ENCODE assay signal across 18 mouse cellular contexts in the genomic region with DNA sequence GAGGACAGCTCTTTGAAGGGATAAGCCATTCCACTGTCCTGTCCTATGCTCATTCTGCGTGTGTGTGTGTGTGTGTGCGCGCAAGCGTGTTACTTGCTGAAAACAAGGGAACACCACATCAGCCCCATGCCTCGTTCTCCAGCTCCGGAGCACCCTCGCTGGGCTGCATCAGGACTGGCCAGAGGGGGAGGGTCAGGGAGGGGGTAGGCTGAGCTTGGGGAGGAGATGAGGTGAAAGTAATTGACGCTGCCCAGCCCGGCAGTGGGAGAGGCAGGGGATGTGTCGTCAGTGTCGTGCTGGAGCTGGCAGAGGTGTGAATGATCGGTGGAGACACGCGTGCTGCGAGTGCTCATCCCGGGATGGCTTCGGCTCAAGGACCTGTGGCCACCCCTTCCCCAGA. TPM values are rescaled to one million over a fixed set of nuclear protein-coding genes. Genes with fewer than 3 reads are reported as not detected.
DNase-seq lines count a peak whose midpoint lies in the region; ATAC-seq and TF ChIP-seq lines count a peak whose summit lies in the region.
"Had no signal": no experiment of that assay in that cellular context is flagged by ENCODE, and none has a peak within 500 bp of the region (broad histone marks: within the 10 kb centered on the region; RNA-seq: fewer than 3 reads in every experiment).

No protein-coding gene starts in this region.

- H3K4me3 ChIP-seq in forebrain, embryonic 11.5 days (ENCODE audit: low read depth, low read length) = no peak overlapping the region
- no peak overlapping the region for H3K4me3 ChIP-seq in hindbrain, embryonic 14.5 days (replicated peaks; ENCODE audit: low read length)
- H3K4me3 ChIP-seq in midbrain, embryonic 15.5 days = no peak overlapping the region
- H3K4me3 ChIP-seq in lung, postnatal 0 days (ENCODE audit: low read depth, low read length) = no peak overlapping the region
- H3K4me3 ChIP-seq: stomach, embryonic 15.5 days had no signal

- H3K9me3 ChIP-seq in forebrain, embryonic 11.5 days (ENCODE audit: control insufficient read depth, low read length) = no peaks in the 10 kb centered on the region
- H3K9me3 ChIP-seq in hindbrain, embryonic 14.5 days (ENCODE audit: control insufficient read depth, low read length) = no peaks in the 10 kb centered on the region
- H3K9me3 ChIP-seq in midbrain, embryonic 15.5 days = no peaks in the 10 kb centered on the region
- no peaks in the 10 kb centered on the region for H3K9me3 ChIP-seq in lung, postnatal 0 days (ENCODE audit: low read length)
- H3K9me3 ChIP-seq: stomach, embryonic 15.5 days had no signal

- no peaks in the 10 kb centered on the region for H3K27me3 ChIP-seq in forebrain, embryonic 11.5 days (ENCODE audit: control insufficient read depth, insufficient read depth, low read length)
- H3K27me3 ChIP-seq in hindbrain, embryonic 14.5 days (ENCODE audit: control insufficient read depth, insufficient read depth, low read length) = no peaks in the 10 kb centered on the region
- H3K27me3 ChIP-seq in midbrain, embryonic 15.5 days (replicated peaks) = no peaks in the 10 kb centered on the region; the same call in 1 of the 2 replicates
- no peaks in the 10 kb centered on the region for H3K27me3 ChIP-seq in lung, postnatal 0 days (replicated peaks; ENCODE audit: insufficient read depth, low read length)
- H3K27me3 ChIP-seq: stomach, embryonic 15.5 days had no signal

- 59% methylated on average over 17 of the region's 17 CpGs for WGBS in forebrain, embryonic 11.5 days
- 49% methylated on average over 17 of the region's 17 CpGs for WGBS in hindbrain, embryonic 14.5 days
- 53% methylated on average over 17 of the region's 17 CpGs for WGBS in midbrain, embryonic 15.5 days
- 59% methylated on average over 17 of the region's 17 CpGs for WGBS in lung, postnatal 0 days

- H3K9ac ChIP-seq in forebrain, embryonic 11.5 days (ENCODE audit: low read length) = peak overlapping the region; percentile 32
- no peak overlapping the region for H3K9ac ChIP-seq in hindbrain, embryonic 14.5 days
- no peak overlapping the region for H3K9ac ChIP-seq in midbrain, embryonic 15.5 days
- H3K9ac ChIP-seq in lung, postnatal 0 days (replicated peaks; ENCODE audit: low read depth) = no peak overlapping the region
- H3K9ac ChIP-seq: stomach, embryonic 15.5 days had no signal

- no peak for TF ChIP-seq EP300 in lung, postnatal 0 days (IDR thresholded peaks at IDR 0.05)

- DNase-seq in Muller cell, postnatal 12 days (ENCODE audit: inconsistent ontology term) = peak; percentile 26
- DNase-seq in forebrain, embryonic 11.5 days (ENCODE audit: low spot score) = no peak
- no peak for DNase-seq in hindbrain, embryonic 14.5 days (ENCODE audit: low spot score)
- DNase-seq in adrenal gland, postnatal 14 days = no peak
- no peak for DNase-seq in heart, postnatal 36 days
- DNase-seq in cerebellum, adult 8-10 months = no peak
- no peak for DNase-seq in lung, postnatal 0 days (ENCODE audit: low spot score)
- DNase-seq: cerebellum, adult 11 months; embryo, embryonic 11 days; heart, postnatal 10 days; kidney, postnatal 4 days; liver; thymus, postnatal 36 days had no signal

- peaks cover 8% of the 10 kb centered on the region; the same call in 1 of the 2 replicates for H3K4me1 ChIP-seq in forebrain, embryonic 11.5 days (replicated peaks; ENCODE audit: control insufficient read depth, insufficient read depth, low read length)
- peaks cover 13% of the 10 kb centered on the region; the same call in 1 of the 2 replicates for H3K4me1 ChIP-seq in hindbrain, embryonic 14.5 days (replicated peaks; ENCODE audit: control insufficient read depth, insufficient read depth, low read length)
- peaks cover 11% of the 10 kb centered on the region; the same call in 1 of the 2 replicates for H3K4me1 ChIP-seq in midbrain, embryonic 15.5 days
- 0 out of 2 replicates have a peak, but pooled peaks cover 3% of the 10 kb centered on the region for H3K4me1 ChIP-seq in lung, postnatal 0 days (ENCODE audit: insufficient read depth, low read depth, low read length)
- H3K4me1 ChIP-seq: stomach, embryonic 15.5 days had no signal

- H3K4me2 ChIP-seq in forebrain, embryonic 11.5 days (ENCODE audit: low read depth, low read length, severe bottlenecking) = no peak overlapping the region
- no peak overlapping the region for H3K4me2 ChIP-seq in hindbrain, embryonic 14.5 days (replicated peaks)
- H3K4me2 ChIP-seq in midbrain, embryonic 15.5 days = no peak overlapping the region
- H3K4me2 ChIP-seq in lung, postnatal 0 days (replicated peaks; ENCODE audit: low read depth, low read length) = no peak overlapping the region
- H3K4me2 ChIP-seq: stomach, embryonic 15.5 days had no signal

- H3K27ac ChIP-seq in forebrain, embryonic 11.5 days (ENCODE audit: low read depth, low read length) = no peak overlapping the region
- H3K27ac ChIP-seq in hindbrain, embryonic 14.5 days = peak overlapping the region; percentile 40; the same call in 1 of the 2 replicates
- no peak overlapping the region for H3K27ac ChIP-seq in midbrain, embryonic 15.5 days
- H3K27ac ChIP-seq in lung, postnatal 0 days (ENCODE audit: low read length) = no peak overlapping the region
- H3K27ac ChIP-seq: stomach, embryonic 15.5 days had no signal

- no peak for TF ChIP-seq CTCF in lung, postnatal 0 days (IDR thresholded peaks at IDR 0.05)

- no peak; the same call in 1 of the 2 replicates for ATAC-seq in forebrain, embryonic 11.5 days (replicated peaks; ENCODE audit: low FRiP score)
- ATAC-seq in hindbrain, embryonic 14.5 days (ENCODE audit: low FRiP score) = peak; percentile 25; the same call in 1 of the 2 replicates
- ATAC-seq in midbrain, embryonic 15.5 days (replicated peaks) = peak; percentile 12; the same call in 1 of the 2 replicates
- ATAC-seq in lung, postnatal 0 days = no peak
- ATAC-seq: CD4-positive, CD25-positive, alpha-beta regulatory T cell, adult 4 months; intestine, embryonic 16.5 days had no signal

- intact Hi-C loops in heart, postnatal 36 days (cut with DNase I) = no loop called here

- no peaks in the 10 kb centered on the region for H3K36me3 ChIP-seq in forebrain, embryonic 11.5 days (ENCODE audit: control insufficient read depth, insufficient read depth, low read length)
- no peaks in the 10 kb centered on the region for H3K36me3 ChIP-seq in hindbrain, embryonic 14.5 days (replicated peaks; ENCODE audit: control insufficient read depth, insufficient read depth)
- H3K36me3 ChIP-seq in midbrain, embryonic 15.5 days (replicated peaks) = no peaks in the 10 kb centered on the region
- H3K36me3 ChIP-seq in lung, postnatal 0 days (ENCODE audit: insufficient read depth, low read length) = no peaks in the 10 kb centered on the region
- H3K36me3 ChIP-seq: stomach, embryonic 15.5 days had no signal

RNA-seq across cellular contexts. Expression of a gene that starts 14.8 kb away (rescaled TPM):
- polyA plus RNA-seq in forebrain, embryonic 11.5 days (2014; fragmentation: Nextera tagmentation; extraction: Ambion mirVana) = 8.1 and 9.0 TPM in 2 replicates
- polyA plus RNA-seq in hindbrain, embryonic 14.5 days (2014; fragmentation: Nextera tagmentation; extraction: Ambion mirVana) = 33.7 and 37.1 TPM in 2 replicates
- 32.3 and 33.0 TPM in 2 replicates for polyA plus RNA-seq in midbrain, embryonic 15.5 days (2015; fragmentation: Nextera tagmentation; extraction: Ambion mirVana)
- total RNA-seq in adrenal gland, postnatal 14 days (2021) = 9.4 and 10.3 TPM in 2 replicates
- 1 to 10 TPM; 4.3 to 4.7 TPM for total RNA-seq in heart, postnatal 36 days (2021)
- 17.3 and 19.1 TPM in 2 replicates for polyA plus RNA-seq in lung, postnatal 0 days (2015; fragmentation: Nextera tagmentation; extraction: Ambion mirVana)

RNA-seq across cellular contexts. Expression of a gene that starts 23.3 kb away (rescaled TPM):
- polyA plus RNA-seq in forebrain, embryonic 11.5 days (2014; fragmentation: Nextera tagmentation; extraction: Ambion mirVana) = 1.7 and 2.1 TPM in 2 replicates
- 2.5 and 3.9 TPM in 2 replicates for polyA plus RNA-seq in hindbrain, embryonic 14.5 days (2014; fragmentation: Nextera tagmentation; extraction: Ambion mirVana)
- 2.7 and 3.2 TPM in 2 replicates for polyA plus RNA-seq in midbrain, embryonic 15.5 days (2015; fragmentation: Nextera tagmentation; extraction: Ambion mirVana)
- 0.71 and 0.78 TPM in 2 replicates for total RNA-seq in adrenal gland, postnatal 14 days (2021)
- under 1 TPM; 0.08 to 0.33 TPM for total RNA-seq in heart, postnatal 36 days (2021)
- 4.5 TPM in 2 replicates for polyA plus RNA-seq in lung, postnatal 0 days (2015; fragmentation: Nextera tagmentation; extraction: Ambion mirVana)
- total RNA-seq: megakaryocyte-erythroid progenitor cell, adult 5-6 weeks had no signal
- polyA plus RNA-seq: CD4-positive, CD25-positive, alpha-beta regulatory T cell, adult 4 months had no signal

RNA-seq across cellular contexts. Expression of a gene that starts 34.2 kb away (rescaled TPM):
- polyA plus RNA-seq in forebrain, embryonic 11.5 days (2014; fragmentation: Nextera tagmentation; extraction: Ambion mirVana) = 31.3 and 34.5 TPM in 2 replicates
- 78.0 and 81.4 TPM in 2 replicates for polyA plus RNA-seq in hindbrain, embryonic 14.5 days (2014; fragmentation: Nextera tagmentation; extraction: Ambion mirVana)
- 65.4 and 67.7 TPM in 2 replicates for polyA plus RNA-seq in midbrain, embryonic 15.5 days (2015; fragmentation: Nextera tagmentation; extraction: Ambion mirVana)
- 12.6 and 15.1 TPM in 2 replicates for total RNA-seq in adrenal gland, postnatal 14 days (2021)
- 1 to 10 TPM; 4.7 to 5.2 TPM for total RNA-seq in heart, postnatal 36 days (2021)
- polyA plus RNA-seq in lung, postnatal 0 days (2015; fragmentation: Nextera tagmentation; extraction: Ambion mirVana) = 7.2 and 7.7 TPM in 2 replicates
- total RNA-seq: megakaryocyte-erythroid progenitor cell, adult 5-6 weeks had no signal
- polyA plus RNA-seq: CD4-positive, CD25-positive, alpha-beta regulatory T cell, adult 4 months had no signal

RNA-seq across cellular contexts. Expression of a gene that starts 38.1 kb away (rescaled TPM):
- polyA plus RNA-seq in forebrain, embryonic 11.5 days (2014; fragmentation: Nextera tagmentation; extraction: Ambion mirVana) = 187 and 195 TPM in 2 replicates
- polyA plus RNA-seq in hindbrain, embryonic 14.5 days (2014; fragmentation: Nextera tagmentation; extraction: Ambion mirVana) = 589 and 599 TPM in 2 replicates
- polyA plus RNA-seq in midbrain, embryonic 15.5 days (2015; fragmentation: Nextera tagmentation; extraction: Ambion mirVana) = 617 and 618 TPM in 2 replicates
- 167 and 172 TPM in 2 replicates for total RNA-seq in adrenal gland, postnatal 14 days (2021)
- total RNA-seq in heart, postnatal 36 days (2021) = 100 to 1,000 TPM; 116 to 120 TPM
- polyA plus RNA-seq in lung, postnatal 0 days (2015; fragmentation: Nextera tagmentation; extraction: Ambion mirVana) = 346 TPM in 2 replicates

RNA-seq across cellular contexts. Expression of a gene that starts 42.8 kb away (rescaled TPM):
- polyA plus RNA-seq in forebrain, embryonic 11.5 days (2014; fragmentation: Nextera tagmentation; extraction: Ambion mirVana) = 28.4 and 32.4 TPM in 2 replicates
- polyA plus RNA-seq in hindbrain, embryonic 14.5 days (2014; fragmentation: Nextera tagmentation; extraction: Ambion mirVana) = 22.9 and 25.1 TPM in 2 replicates
- polyA plus RNA-seq in midbrain, embryonic 15.5 days (2015; fragmentation: Nextera tagmentation; extraction: Ambion mirVana) = 24.0 and 25.5 TPM in 2 replicates
- total RNA-seq in adrenal gland, postnatal 14 days (2021) = 10.2 and 10.7 TPM in 2 replicates
- 1 to 10 TPM; 2.9 to 5.0 TPM for total RNA-seq in heart, postnatal 36 days (2021)
- 7.8 and 8.6 TPM in 2 replicates for polyA plus RNA-seq in lung, postnatal 0 days (2015; fragmentation: Nextera tagmentation; extraction: Ambion mirVana)

Comparison
In these comparisons a context has a peak if more than half of its experiments do, and no peak if none do; other contexts are left out.
1. ATAC-seq: peak in hindbrain, embryonic 14.5 days (single experiment) and midbrain, embryonic 15.5 days (single experiment); none in forebrain, embryonic 11.5 days (single experiment) and lung, postnatal 0 days (single experiment).